ENCODE assay signal across 26 mouse cellular contexts in the genomic region with DNA sequence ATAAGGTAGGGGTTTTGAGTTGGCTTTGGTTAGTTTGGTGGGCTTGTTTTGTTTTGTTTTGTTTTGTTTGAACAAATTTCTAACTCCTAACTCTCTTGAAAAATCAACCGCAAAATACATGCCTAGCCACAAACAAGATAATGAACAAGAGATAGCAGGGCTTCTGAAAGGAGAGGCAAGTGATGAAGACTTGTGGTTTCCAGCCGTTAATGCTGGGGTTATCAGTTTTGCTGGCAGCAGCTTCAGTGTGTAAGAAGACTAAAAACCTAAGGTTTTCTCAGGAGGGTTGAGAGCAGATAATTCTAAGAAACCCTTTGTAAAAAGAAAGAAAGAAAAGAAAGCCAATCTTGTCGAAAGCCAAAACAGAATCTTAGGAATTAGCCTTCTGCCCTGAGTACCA.
DNase-seq lines count a peak whose midpoint lies in the region; ATAC-seq and TF ChIP-seq lines count a peak whose summit lies in the region.
"Had no signal": no experiment of that assay in that cellular context is flagged by ENCODE, and none has a peak within 500 bp of the region (broad histone marks: within the 10 kb centered on the region; RNA-seq: fewer than 3 reads in every experiment).

No protein-coding gene starts in this region.

- no peak for ATAC-seq in heart, embryonic 12.5 days (ENCODE audit: insufficient number of reproducible peaks, low FRiP score)
- ATAC-seq in common myeloid progenitor, adult 5-6 weeks (replicated peaks; ENCODE audit: low read depth, poor library complexity, severe bottlenecking) = peak; percentile 29; the same call in 1 of the 2 replicates
- ATAC-seq in liver, postnatal 0 days = no peak
- ATAC-seq in hindbrain, embryonic 11.5 days (ENCODE audit: low FRiP score) = no peak
- ATAC-seq: CD4-positive, CD25-positive, alpha-beta regulatory T cell, adult 4 months; forebrain, embryonic 14.5 days; midbrain, embryonic 16.5 days had no signal

- no peak overlapping the region for H3K9ac ChIP-seq in heart, embryonic 12.5 days
- no peak overlapping the region for H3K9ac ChIP-seq in liver, postnatal 0 days (replicated peaks)
- no peak overlapping the region for H3K9ac ChIP-seq in hindbrain, embryonic 11.5 days (ENCODE audit: low read depth, low read length)
- H3K9ac ChIP-seq: embryonic facial prominence, embryonic 13.5 days; hindbrain, embryonic 13.5 days; limb, embryonic 15.5 days; neural tube, embryonic 15.5 days had no signal

- no peaks in the 10 kb centered on the region for H3K27me3 ChIP-seq in heart, embryonic 12.5 days (replicated peaks)
- H3K27me3 ChIP-seq in liver, postnatal 0 days (ENCODE audit: insufficient read depth, low read length) = no peaks in the 10 kb centered on the region
- no peaks in the 10 kb centered on the region for H3K27me3 ChIP-seq in hindbrain, embryonic 11.5 days (ENCODE audit: control insufficient read depth, insufficient read depth, low read length)
- H3K27me3 ChIP-seq: embryonic facial prominence, embryonic 13.5 days; hindbrain, embryonic 13.5 days; limb, embryonic 15.5 days; neural tube, embryonic 15.5 days had no signal

- peak; percentile 78 for TF ChIP-seq EP300 in liver, postnatal 0 days (IDR thresholded peaks at IDR 0.05; ENCODE audit: low read depth)

- H3K4me3 ChIP-seq in heart, embryonic 12.5 days = no peak overlapping the region
- H3K4me3 ChIP-seq in liver, postnatal 0 days (ENCODE audit: low read depth, low read length) = no peak overlapping the region
- no peak overlapping the region for H3K4me3 ChIP-seq in hindbrain, embryonic 11.5 days (ENCODE audit: low read depth, low read length)
- H3K4me3 ChIP-seq: embryonic facial prominence, embryonic 13.5 days; hindbrain, embryonic 13.5 days; limb, embryonic 15.5 days; myocyte; neural tube, embryonic 15.5 days had no signal

- TF ChIP-seq CTCF in liver, postnatal 0 days (IDR thresholded peaks at IDR 0.05; ENCODE audit: low read depth) = no peak

- DNase-seq in heart, adult 11 months = peak; percentile 13
- DNase-seq in 416B (ENCODE audit: low read depth) = peak; percentile 53
- DNase-seq in liver, postnatal 0 days = no peak
- DNase-seq in urinary bladder, adult 18-20 months (ENCODE audit: low spot score in 2 of 2) = no peak
- no peak for DNase-seq in cerebellum, postnatal 14 days
- no peak for DNase-seq in hindbrain, embryonic 11.5 days (ENCODE audit: low spot score)
- DNase-seq: adrenal gland, adult 2 months; cerebellum, adult 11-12 months; cerebellum, postnatal 25 days; embryo, embryonic 11 days; gastrocnemius, postnatal 10 days; heart, postnatal 14 days; kidney, adult 18-20 months; left cerebral cortex, postnatal 4 days; thymus, adult 18-20 months had no signal

- H3K4me1 ChIP-seq in heart, embryonic 12.5 days (replicated peaks) = no peaks in the 10 kb centered on the region
- H3K4me1 ChIP-seq in liver, postnatal 0 days (ENCODE audit: insufficient read depth) = no peaks in the 10 kb centered on the region
- no peaks in the 10 kb centered on the region for H3K4me1 ChIP-seq in hindbrain, embryonic 11.5 days (replicated peaks; ENCODE audit: control insufficient read depth, insufficient read depth, low read length)
- H3K4me1 ChIP-seq: embryonic facial prominence, embryonic 13.5 days; hindbrain, embryonic 13.5 days; limb, embryonic 15.5 days; neural tube, embryonic 15.5 days had no signal

- WGBS in heart, embryonic 12.5 days = 25% methylated on average over 3 of the region's 3 CpGs
- 40% methylated on average over 3 of the region's 3 CpGs for WGBS in liver, postnatal 0 days (ENCODE audit: insufficient replicate concordance)
- WGBS in hindbrain, embryonic 11.5 days = 92% methylated on average over 3 of the region's 3 CpGs

- H3K27ac ChIP-seq in heart, embryonic 12.5 days (ENCODE audit: poor library complexity, severe bottlenecking) = no peak overlapping the region
- no peak overlapping the region for H3K27ac ChIP-seq in liver, postnatal 0 days (ENCODE audit: low read depth)
- no peak overlapping the region for H3K27ac ChIP-seq in hindbrain, embryonic 11.5 days (ENCODE audit: low read depth, low read length)
- H3K27ac ChIP-seq: embryonic facial prominence, embryonic 13.5 days; hindbrain, embryonic 13.5 days; limb, embryonic 15.5 days; neural tube, embryonic 15.5 days had no signal

- no peak overlapping the region for H3K4me2 ChIP-seq in heart, embryonic 12.5 days
- peak overlapping the region; percentile 38 for H3K4me2 ChIP-seq in liver, postnatal 0 days (ENCODE audit: low read depth, low read length)
- H3K4me2 ChIP-seq in hindbrain, embryonic 11.5 days (replicated peaks; ENCODE audit: low read depth, low read length) = no peak overlapping the region
- H3K4me2 ChIP-seq: embryonic facial prominence, embryonic 13.5 days; heart, embryonic 11.5 days; hindbrain, embryonic 13.5 days; limb, embryonic 15.5 days; neural tube, embryonic 15.5 days had no signal

- no peaks in the 10 kb centered on the region for H3K36me3 ChIP-seq in heart, embryonic 12.5 days
- no peaks in the 10 kb centered on the region for H3K36me3 ChIP-seq in liver, postnatal 0 days (replicated peaks; ENCODE audit: insufficient read depth, low read length)
- H3K36me3 ChIP-seq in hindbrain, embryonic 11.5 days (ENCODE audit: control insufficient read depth, insufficient read depth, low read length) = no peaks in the 10 kb centered on the region
- H3K36me3 ChIP-seq: embryonic facial prominence, embryonic 13.5 days; hindbrain, embryonic 13.5 days; limb, embryonic 15.5 days; neural tube, embryonic 15.5 days had no signal

- H3K9me3 ChIP-seq in heart, embryonic 12.5 days (replicated peaks) = no peaks in the 10 kb centered on the region
- H3K9me3 ChIP-seq in liver, postnatal 0 days (ENCODE audit: low read length) = no peaks in the 10 kb centered on the region
- no peaks in the 10 kb centered on the region for H3K9me3 ChIP-seq in hindbrain, embryonic 11.5 days (ENCODE audit: control insufficient read depth, low read length)
- H3K9me3 ChIP-seq: embryonic facial prominence, embryonic 13.5 days; hindbrain, embryonic 13.5 days; limb, embryonic 15.5 days; neural tube, embryonic 15.5 days had no signal

Comparison
In these comparisons a context has a peak if more than half of its experiments do, and no peak if none do; other contexts are left out.
1. DNase-seq: peak in heart, adult 11 months (single experiment) and 416B (single experiment); none in liver, postnatal 0 days (single experiment), urinary bladder, adult 18-20 months (0 of 2), cerebellum, postnatal 14 days (0 of 2) and hindbrain, embryonic 11.5 days (single experiment).